Mouse (Mus musculus) hindbrain, embryonic 14.5 days (tissue): ENCODE data around the gene Cant1. TPM values are rescaled to one million over a fixed set of nuclear protein-coding genes. Genes with fewer than 3 reads are reported as not detected.

ENCODE experiments used
- ATAC-seq: fragments of 200-750 bp; cut with Nextera tagmentation; 2 replicates; pipeline ENCODE4 v1.8.0; 2017; ENCODE audit warnings: moderate number of reproducible peaks, mild to moderate bottlenecking, moderate TSS enrichment, moderate library complexity; ENCODE audit not compliant: low FRiP score
- DNase-seq: peaks from one replicate; pipeline ENCODE4 v3.0.0-alpha.2; 2015; ENCODE audit warnings: low spot score
- H3K27ac ChIP-seq: fragments of 300-500 bp; sonication (generic); 2 replicates; pipeline ENCODE4 v1.5.1; 2014; ENCODE audit warnings: mild to moderate bottlenecking, moderate library complexity
- H3K27me3 ChIP-seq: fragments of 300-500 bp; sonication (generic); 2 replicates; pipeline ENCODE4 v1.6.1; 2014; ENCODE audit warnings: mild to moderate bottlenecking, low read length, mixed read lengths; ENCODE audit not compliant: control insufficient read depth, insufficient read depth
- H3K36me3 ChIP-seq: fragments of 300-500 bp; sonication (generic); replicated peaks from 2 replicates; pipeline ENCODE4 v1.6.1; 2014; ENCODE audit not compliant: control insufficient read depth, insufficient read depth
- H3K4me1 ChIP-seq: fragments of 300-500 bp; sonication (generic); replicated peaks from 2 replicates; pipeline ENCODE4 v1.6.1; 2014; ENCODE audit warnings: antibody characterized with exemption, low read length, mixed read lengths; ENCODE audit not compliant: control insufficient read depth, insufficient read depth
- H3K4me2 ChIP-seq: fragments of 300-500 bp; sonication (generic); replicated peaks from 2 replicates; pipeline ENCODE4 v1.6.1; 2014; ENCODE audit warnings: mild to moderate bottlenecking, moderate library complexity
- H3K4me3 ChIP-seq: fragments of 300-500 bp; sonication (generic); replicated peaks from 2 replicates; pipeline ENCODE4 v1.5.1; 2014; ENCODE audit warnings: mild to moderate bottlenecking, low read length
- H3K9ac ChIP-seq: fragments of 300-500 bp; sonication (generic); 2 replicates; pipeline ENCODE4 v1.6.1; 2014
- H3K9me3 ChIP-seq: fragments of 300-500 bp; sonication (generic); 2 replicates; pipeline ENCODE4 v1.6.1; 2016; ENCODE audit warnings: low read length; ENCODE audit not compliant: control insufficient read depth
- WGBS: fragments of 180-500 bp; shearing (Covaris S2); extraction: QIAGEN DNeasy Blood & Tissue Kit; methylation state at CpG from one replicate; pipeline ENCODE4 v1.1.7; 2014; 5-methylcytosine and 5-hydroxymethylcytosine counted together
- polyA plus RNA-seq: library from polyadenylated mRNA; unstranded; fragments of >200 nt; fragmentation: Nextera tagmentation; extraction: Ambion mirVana; gene quantifications from 2 replicates; pipeline ENCODE4 v1.2.1, GENCODE M21; 2014

The Cant1 gene
- polyA plus RNA-seq, 1 experiment from 2014 or later: 25.4 TPM

DNA sequence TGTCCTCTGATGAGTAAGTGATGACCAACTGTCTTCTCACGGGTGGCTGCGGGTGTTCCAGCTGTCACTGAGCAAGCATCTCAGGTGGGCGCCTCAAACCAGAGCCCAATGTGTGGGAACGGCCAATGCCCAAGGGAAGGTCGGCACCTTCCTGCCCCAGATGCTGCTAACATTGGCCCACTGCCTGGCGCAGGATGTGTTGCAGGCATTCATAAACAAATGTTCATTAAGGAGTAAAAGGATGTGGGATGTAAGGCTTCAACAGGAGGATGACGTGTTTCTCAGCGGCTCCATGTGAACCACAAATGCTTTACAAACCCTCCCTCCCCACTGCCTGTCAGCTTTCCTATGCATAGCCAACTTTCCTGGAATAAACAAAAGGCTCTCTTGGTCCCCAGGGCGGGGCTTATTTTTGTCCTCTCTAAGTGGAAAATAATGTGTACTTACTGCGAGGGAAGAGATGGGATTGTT, 14.5 kb upstream of the Cant1 start:
- Histone ChIP-seq H3K36me3 (no peaks in the 10 kb centered on the region), H3K4me3 (no peak overlapping the region), H3K4me1 (peaks cover 42% of the 10 kb centered on the region), H3K27ac (no peak overlapping the region), H3K9me3 (no peaks in the 10 kb centered on the region), H3K27me3 (no peaks in the 10 kb centered on the region), H3K4me2 (peak overlapping the region; percentile 15), H3K9ac (no peak overlapping the region)
- DNase-seq (no peak), ATAC-seq (no peak)
- WGBS: 61% methylated on average over 10 of the region's 10 CpGs

DNA sequence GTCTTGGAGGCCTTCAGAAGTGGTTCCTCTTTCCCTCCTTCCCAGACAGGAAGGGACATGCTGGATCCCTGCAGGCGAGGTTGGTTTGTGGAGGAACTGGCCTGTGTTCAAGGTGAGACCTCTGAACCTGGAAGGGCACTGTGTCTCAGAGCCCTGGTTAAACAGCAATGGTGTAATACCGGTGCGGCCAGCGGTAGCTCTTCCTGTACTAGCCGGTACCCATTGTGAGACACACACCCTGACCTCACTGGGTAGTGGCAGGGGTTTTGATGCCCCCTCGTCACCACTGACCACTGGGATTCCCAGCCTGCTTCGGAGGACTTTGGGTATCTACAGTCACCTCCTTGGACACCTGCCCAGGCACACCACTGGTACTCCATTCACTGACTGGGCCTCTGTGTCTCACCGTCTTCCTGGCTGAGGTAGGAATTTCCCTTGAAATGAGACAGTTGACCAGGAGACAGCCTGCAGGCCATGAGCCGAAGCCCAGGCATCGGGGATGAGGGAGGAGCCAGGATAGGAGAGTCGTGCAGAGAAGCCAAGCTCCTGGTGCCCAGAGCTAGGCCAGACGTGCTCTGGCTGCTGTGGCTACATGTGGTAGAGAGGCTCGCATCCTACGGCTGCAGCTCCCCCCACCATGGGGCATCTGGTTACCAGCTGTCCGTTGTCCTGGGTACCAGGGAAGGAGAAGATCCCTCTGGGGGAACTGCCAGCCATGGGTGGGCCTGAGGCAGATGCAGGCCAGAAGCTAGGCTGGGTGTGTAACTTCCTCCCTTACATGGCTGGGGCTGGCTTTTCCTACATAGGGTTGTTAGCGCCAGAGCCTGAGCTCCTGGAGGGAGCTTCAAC, 12.4 kb upstream of the Cant1 start:
- H3K4me2 ChIP-seq: no peak overlapping the region
- H3K4me1 ChIP-seq: peaks cover 45% of the 10 kb centered on the region
- no peaks in the 10 kb centered on the region for H3K36me3 ChIP-seq
- no peak overlapping the region for H3K27ac ChIP-seq
- H3K4me3 ChIP-seq: no peak overlapping the region
- H3K9me3 ChIP-seq: no peaks in the 10 kb centered on the region
- ATAC-seq: no peak
- WGBS: 76% methylated on average over 16 of the region's 16 CpGs
- no peaks in the 10 kb centered on the region for H3K27me3 ChIP-seq
- no peak overlapping the region for H3K9ac ChIP-seq
- no peak for DNase-seq

DNA sequence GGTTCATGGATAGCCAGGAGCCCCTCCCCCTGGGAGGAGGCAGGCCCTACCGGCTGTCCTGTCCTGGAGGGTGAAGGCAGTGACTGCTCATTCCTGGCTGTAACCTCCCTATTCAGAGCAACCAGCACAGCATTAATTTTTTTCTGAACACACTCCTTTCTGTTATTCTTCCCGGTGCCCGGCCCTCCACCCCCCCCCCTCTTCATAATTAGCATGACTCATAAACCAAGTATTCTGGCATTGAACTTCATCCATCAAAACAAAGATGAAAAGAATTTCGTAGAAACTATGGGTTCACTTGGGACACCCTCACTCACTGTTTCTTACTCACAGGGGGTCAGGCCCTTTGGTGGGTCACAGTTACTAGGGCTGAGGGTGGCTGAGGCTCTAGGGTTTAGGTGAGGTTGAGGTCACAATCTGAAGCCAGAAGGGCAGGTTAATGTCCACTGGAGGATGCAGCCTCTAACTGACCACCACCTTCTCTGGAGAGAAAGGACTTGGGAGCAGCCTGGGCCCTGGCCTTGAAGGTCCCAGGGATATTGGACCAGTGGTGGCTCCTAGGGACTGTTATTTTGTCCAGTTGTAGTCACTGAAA, 11.5 kb upstream of the Cant1 start:
- Histone ChIP-seq H3K4me1 (peaks cover 42% of the 10 kb centered on the region), H3K27ac (no peak overlapping the region), H3K36me3 (no peaks in the 10 kb centered on the region), H3K9me3 (no peaks in the 10 kb centered on the region), H3K9ac (no peak overlapping the region), H3K27me3 (no peaks in the 10 kb centered on the region), H3K4me2 (no peak overlapping the region), H3K4me3 (no peak overlapping the region)
- WGBS: 43% methylated on average over 4 of the region's 4 CpGs
- DNase-seq (no peak), ATAC-seq (no peak)

DNA sequence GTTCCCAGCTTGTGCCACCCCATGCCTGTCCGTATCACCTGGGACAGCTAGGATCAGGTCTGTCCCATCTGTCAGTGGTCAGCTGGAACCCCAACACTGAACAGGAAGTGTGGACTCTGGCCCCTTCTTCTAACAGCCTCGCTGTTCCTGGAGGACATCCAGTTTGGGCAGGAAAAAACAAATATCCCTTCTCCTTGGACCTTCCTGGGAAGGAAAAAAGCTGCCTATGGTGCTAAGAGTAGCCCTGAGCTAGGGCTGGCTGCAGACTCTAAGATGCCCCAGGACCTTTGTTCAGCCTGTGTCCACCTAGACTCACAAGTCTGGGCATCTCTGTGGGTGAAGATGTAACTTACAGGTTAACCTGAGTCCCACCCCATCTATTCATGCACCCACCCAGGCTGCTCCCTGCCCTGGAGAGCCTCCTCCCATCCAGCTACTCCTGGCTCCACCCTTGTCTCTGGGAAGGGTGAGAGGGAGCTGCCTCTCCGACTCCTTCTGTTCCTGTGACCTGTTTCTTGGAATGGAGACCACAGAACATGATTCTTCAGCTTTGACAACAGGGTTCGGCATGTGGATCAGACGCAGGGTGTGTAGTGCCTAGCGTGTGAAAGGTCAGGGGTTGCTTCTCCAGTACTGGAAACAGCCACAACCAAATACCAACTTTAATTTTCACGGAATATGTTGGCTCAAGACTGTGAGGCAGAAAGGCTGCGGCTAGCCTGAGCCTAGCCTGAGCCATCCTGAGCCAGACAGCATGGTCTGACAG, 10.2 kb upstream of the Cant1 start:
- Histone ChIP-seq H3K9me3 (no peaks in the 10 kb centered on the region), H3K36me3 (no peaks in the 10 kb centered on the region), H3K27me3 (no peaks in the 10 kb centered on the region), H3K4me1 (peaks cover 39% of the 10 kb centered on the region), H3K4me3 (peak overlapping the region; percentile 7; the same call in 1 of the 2 replicates), H3K9ac (peak overlapping the region; percentile 5; the same call in 1 of the 2 replicates), H3K4me2 (peak overlapping the region; percentile 37), H3K27ac (peak overlapping the region; percentile 23; the same call in 1 of the 2 replicates)
- no peak for DNase-seq
- 56% methylated on average over 8 of the region's 8 CpGs for WGBS
- no peak for ATAC-seq

DNA sequence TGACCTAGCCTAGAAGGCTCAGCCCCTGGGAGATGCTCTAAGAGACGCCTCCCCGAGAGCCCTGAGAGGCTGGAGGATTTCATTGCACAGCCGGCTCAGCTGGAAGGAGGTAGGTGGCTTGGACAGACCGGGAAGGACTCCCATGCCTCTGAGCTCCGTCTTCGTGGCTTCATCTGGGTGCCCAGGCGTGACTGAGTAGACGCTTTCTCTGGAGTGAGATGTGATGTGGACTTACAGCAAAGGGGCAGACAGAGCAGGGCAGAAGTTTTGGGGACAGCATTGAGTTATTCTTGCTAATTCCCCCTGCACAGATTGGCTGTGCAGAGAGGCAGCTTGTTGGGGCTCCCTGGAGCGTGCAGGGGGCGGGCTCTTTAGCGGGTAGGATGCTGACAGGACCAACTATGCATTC, 9.6 kb upstream of the Cant1 start:
- peaks cover 38% of the 10 kb centered on the region for H3K4me1 ChIP-seq
- ATAC-seq (no peak), DNase-seq (no peak)
- WGBS: 5% methylated on average over 11 of the region's 11 CpGs
- peak overlapping the region; percentile 37 for H3K4me2 ChIP-seq
- no peaks in the 10 kb centered on the region for H3K36me3 ChIP-seq
- H3K27ac ChIP-seq: peak overlapping the region; percentile 23; the same call in 1 of the 2 replicates
- H3K27me3 ChIP-seq: no peaks in the 10 kb centered on the region
- no peaks in the 10 kb centered on the region for H3K9me3 ChIP-seq
- H3K9ac ChIP-seq: peak overlapping the region; percentile 5
- peak overlapping the region; percentile 7 for H3K4me3 ChIP-seq

DNA sequence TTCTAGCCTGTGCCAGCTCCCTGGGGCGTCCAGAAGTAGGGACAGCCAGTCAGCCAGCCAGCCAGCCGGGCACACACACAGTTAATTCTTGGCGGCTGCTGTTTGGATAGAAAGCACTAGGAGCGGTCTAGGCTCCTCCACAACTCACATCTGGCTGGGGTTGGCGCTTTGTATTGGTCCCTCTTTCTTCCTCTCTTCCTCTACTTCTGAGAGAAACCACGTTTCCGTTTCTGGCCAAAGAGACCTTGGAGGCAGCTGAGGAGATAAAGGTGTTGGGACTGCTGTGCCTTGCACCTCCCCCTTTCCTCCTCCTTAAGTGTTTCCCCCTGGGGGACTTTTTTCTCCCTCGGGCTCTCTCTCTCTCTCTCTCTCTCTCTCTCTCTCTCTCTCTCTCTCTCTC, 9.1 kb upstream of the Cant1 start, which contains the start of gene C1qtnf1:
Gene C1qtnf1, plus strand, starts transcription at position 218 of the 400 bp plus-strand sequence.
- H3K27ac ChIP-seq: peak within 1 kb of the TSS; percentile 28
- peak within 1 kb of the TSS; percentile 5 for H3K9ac ChIP-seq

DNA sequence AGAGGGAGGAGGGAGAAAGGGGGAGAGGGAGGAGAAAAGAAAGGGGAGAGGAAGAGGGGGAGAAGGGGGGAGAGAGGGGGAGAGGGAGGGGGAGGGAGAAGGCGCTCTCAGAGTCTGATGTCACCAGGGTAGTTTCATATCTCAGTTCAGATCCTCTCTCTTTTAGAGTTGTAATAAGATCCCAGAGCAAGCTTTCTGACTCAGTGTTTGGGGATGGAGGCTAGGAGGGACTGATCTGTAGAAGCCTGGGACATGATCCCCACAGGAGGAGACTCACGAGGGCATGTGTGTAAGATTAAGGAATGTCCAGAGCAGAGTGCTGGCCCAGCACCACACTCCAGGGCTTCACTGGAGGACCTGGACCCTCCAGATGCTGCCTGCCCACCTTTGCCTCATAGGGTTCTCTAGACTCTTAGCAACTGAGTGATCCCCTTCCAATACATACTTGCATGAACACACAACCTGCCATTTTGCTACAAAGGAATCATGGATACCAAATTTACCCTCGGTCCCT, 8.4 kb upstream of the Cant1 start:
- WGBS: 45% methylated on average over 3 of the region's 3 CpGs
- Histone ChIP-seq H3K27me3 (no peaks in the 10 kb centered on the region), H3K9me3 (no peaks in the 10 kb centered on the region), H3K36me3 (no peaks in the 10 kb centered on the region), H3K4me2 (peak overlapping the region; percentile 37; the same call in 1 of the 2 replicates), H3K9ac (peak overlapping the region; percentile 5; the same call in 1 of the 2 replicates), H3K27ac (no peak overlapping the region), H3K4me1 (peaks cover 36% of the 10 kb centered on the region), H3K4me3 (no peak overlapping the region)
- DNase-seq (no peak), ATAC-seq (no peak)

More for the DNA sequence above, 9.1 kb upstream of the Cant1 start, which contains the start of gene C1qtnf1:
- peak within 1 kb of the TSS; percentile 7 for H3K4me3 ChIP-seq
- no peak for ATAC-seq
- H3K36me3 ChIP-seq: no peaks in the 10 kb centered on the region
- no peaks in the 10 kb centered on the region for H3K27me3 ChIP-seq
- H3K9me3 ChIP-seq: no peaks in the 10 kb centered on the region
- 4% methylated on average over 8 of the region's 8 CpGs for WGBS
- DNase-seq: peak; percentile 41
- H3K4me2 ChIP-seq: peak within 1 kb of the TSS; percentile 37
- H3K4me1 ChIP-seq: peaks cover 36% of the 10 kb centered on the region

DNA sequence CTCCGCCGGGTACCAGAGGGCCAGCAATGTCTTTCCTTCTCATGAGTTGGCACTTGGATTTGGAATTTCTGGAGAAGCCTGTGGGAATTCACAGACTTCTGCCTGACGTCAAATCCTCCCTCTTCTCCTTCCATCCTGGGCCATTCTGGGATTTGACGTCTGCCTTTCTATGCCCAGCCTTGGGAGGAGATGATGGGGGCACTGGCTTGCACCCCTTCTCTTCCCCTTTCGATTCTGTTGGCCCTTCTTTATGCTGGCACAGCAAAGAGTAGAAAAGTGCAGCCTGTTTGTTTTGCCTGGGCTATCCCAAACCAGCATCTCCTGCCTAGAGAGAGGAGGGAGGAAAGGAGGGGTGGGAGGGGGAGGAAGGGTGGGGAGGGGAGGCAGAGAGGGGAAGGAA, 7.9 kb upstream of the Cant1 start:
- DNase-seq (no peak), ATAC-seq (no peak)
- WGBS: 78% methylated on average over 5 of the region's 5 CpGs
- Histone ChIP-seq H3K4me3 (no peak overlapping the region), H3K27ac (no peak overlapping the region), H3K9ac (no peak overlapping the region), H3K36me3 (no peaks in the 10 kb centered on the region), H3K4me2 (no peak overlapping the region), H3K9me3 (no peaks in the 10 kb centered on the region), H3K4me1 (peaks cover 36% of the 10 kb centered on the region), H3K27me3 (no peaks in the 10 kb centered on the region)
